Mouse (Mus musculus) ES-Bruce4 (cell line): Measurements from ENCODE around the gene Cyth3.

Experiments
- CTCF ChIP-seq: IDR thresholded peaks from one replicate; pipeline ENCODE4 v1.8.1; 2011; ENCODE audit warnings: low read depth, low read length
- POLR2A ChIP-seq: IDR thresholded peaks from one replicate; pipeline ENCODE4 v1.8.1; 2011; ENCODE audit warnings: low read length; ENCODE audit not compliant: insufficient read depth

DNA sequence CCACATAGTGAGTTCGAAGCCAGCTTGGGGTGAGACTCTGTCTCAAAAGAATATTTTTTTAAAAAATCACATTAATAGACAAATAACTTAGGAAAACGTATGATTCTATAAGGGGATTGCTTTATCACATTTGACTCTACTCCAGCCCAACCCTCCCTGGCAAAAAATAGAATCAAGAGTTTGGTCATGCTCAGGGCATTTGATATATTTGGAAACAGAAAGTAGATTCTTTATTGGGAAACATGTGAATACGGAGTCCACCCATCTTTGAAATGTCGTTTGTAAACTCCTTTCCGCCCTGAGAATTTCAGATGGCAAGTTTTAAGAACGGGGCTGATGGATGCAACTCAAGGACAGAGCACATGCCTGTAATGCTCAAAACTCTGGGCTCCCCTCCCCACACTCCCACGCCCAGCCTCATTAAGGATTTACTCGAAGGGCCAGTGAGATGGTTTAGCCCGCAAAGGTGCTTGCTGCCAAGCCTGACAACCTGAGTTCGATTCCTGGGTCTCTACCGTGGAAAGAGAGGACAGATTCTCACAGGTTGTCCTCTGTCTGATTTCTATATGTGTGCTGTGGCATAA, 28.6 kb upstream of the Cyth3 start:
- no peak for TF ChIP-seq CTCF
- TF ChIP-seq POLR2A = no peak
